Mouse (Mus musculus) subcutaneous adipose tissue, adult 2 months (tissue): ENCODE data around the gene Gm20822. TPM values are rescaled to one million over a fixed set of nuclear protein-coding genes. Genes with fewer than 3 reads are reported as not detected.

ENCODE experiments used
- polyA plus RNA-seq: library from polyadenylated mRNA; depleted of rRNA; stranded (reverse); fragments of >200 nt; gene quantifications from 2 replicates; pipeline ENCODE4 v1.2.3, GENCODE M21; 2012; ENCODE audit warnings: low replicate concordance; rRNA removed

Gm20822 gene
- not detected in 2 replicates for polyA plus RNA-seq

GRCm38 (mm10) chrY:15884671-15885070 is at the start of gene Gm20822:
Gene Gm20822, minus strand, starts transcription at chrY:15884771.

